17 mouse cellular contexts compared by ENCODE assay signal in the genomic region with DNA sequence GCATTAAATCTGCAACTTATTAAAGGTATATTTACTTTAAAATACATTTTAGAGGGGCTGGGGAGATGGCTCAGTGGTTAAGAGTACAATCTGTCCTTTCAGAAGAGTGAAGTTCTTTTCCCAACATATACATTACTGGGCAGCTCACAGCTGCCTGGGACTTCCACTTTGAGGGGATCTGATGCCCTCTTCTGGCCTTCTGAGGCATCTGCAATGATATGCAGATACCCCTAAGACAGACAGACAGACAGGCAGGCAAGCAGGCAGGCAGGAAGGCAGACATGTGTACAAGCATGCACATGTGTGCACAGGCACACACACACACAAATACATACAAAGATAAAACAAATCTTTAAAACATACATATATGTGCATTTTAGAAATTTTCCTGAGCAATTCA.
DNase-seq lines count a peak whose midpoint lies in the region; ATAC-seq and TF ChIP-seq lines count a peak whose summit lies in the region.
"Had no signal": no experiment of that assay in that cellular context is flagged by ENCODE, and none has a peak within 500 bp of the region (broad histone marks: within the 10 kb centered on the region; RNA-seq: fewer than 3 reads in every experiment).

No protein-coding gene starts in this region.

- TF ChIP-seq CTCF in hindbrain, postnatal 0 days (IDR thresholded peaks at IDR 0.05; ENCODE audit: low read depth) = peak; percentile 38
- TF ChIP-seq CTCF in lung, postnatal 0 days (IDR thresholded peaks at IDR 0.05) = peak; percentile 35
- TF ChIP-seq CTCF in MEL (IDR thresholded peaks at IDR 0.05 in 2 of 3, conservative IDR thresholded peaks at IDR 0.05 in 1 of 3; ENCODE audit: control insufficient read depth in 1 of 3, insufficient read depth in 1 of 3, low read depth in 2 of 3, low read length in 3 of 3, poor library complexity in 1 of 3, severe bottlenecking in 1 of 3) = peak; percentile 20 to 38 (median 26); a peak in 4 of 6 replicates

- no peaks in the 10 kb centered on the region for H3K36me3 ChIP-seq in hindbrain, postnatal 0 days (ENCODE audit: insufficient read depth, low read length)
- no peaks in the 10 kb centered on the region for H3K36me3 ChIP-seq in hindbrain, embryonic 13.5 days
- no peaks in the 10 kb centered on the region for H3K36me3 ChIP-seq in lung, postnatal 0 days (ENCODE audit: insufficient read depth, low read length)
- H3K36me3 ChIP-seq in MEL (ENCODE audit: control insufficient read depth in 1 of 2, insufficient read depth in 2 of 2, low read length in 2 of 2) = no peaks in the 10 kb centered on the region
- H3K36me3 ChIP-seq in limb, embryonic 10.5 days = no peaks in the 10 kb centered on the region
- H3K36me3 ChIP-seq: forebrain, embryonic 15.5 days; heart, embryonic 15.5 days; limb, embryonic 12.5 days; neural tube, embryonic 12.5 days had no signal

- H3K79me2 ChIP-seq in MEL (ENCODE audit: control insufficient read depth, insufficient read depth, low read length, poor library complexity) = no peaks in the 10 kb centered on the region

- no peak overlapping the region for H3K4me3 ChIP-seq in hindbrain, postnatal 0 days (ENCODE audit: low read length)
- no peak overlapping the region for H3K4me3 ChIP-seq in hindbrain, embryonic 13.5 days
- no peak overlapping the region for H3K4me3 ChIP-seq in lung, postnatal 0 days (ENCODE audit: low read depth, low read length)
- no peak overlapping the region for H3K4me3 ChIP-seq in MEL (ENCODE audit: control insufficient read depth in 1 of 2, insufficient read depth in 1 of 2, low read depth in 2 of 2, low read length in 2 of 2)
- H3K4me3 ChIP-seq in limb, embryonic 10.5 days = no peak overlapping the region
- H3K4me3 ChIP-seq: forebrain, embryonic 15.5 days; heart, embryonic 15.5 days; limb, embryonic 12.5 days; megakaryocyte, embryonic 14.5 days; neural tube, embryonic 12.5 days had no signal

- no peak for ATAC-seq in hindbrain, postnatal 0 days
- ATAC-seq in hindbrain, embryonic 13.5 days (ENCODE audit: low FRiP score) = no peak
- ATAC-seq in lung, postnatal 0 days = no peak
- peak; percentile 55; the same call in 1 of the 2 replicates for ATAC-seq in megakaryocyte-erythroid progenitor cell, adult 5-6 weeks (replicated peaks; ENCODE audit: low FRiP score, low TSS enrichment, poor library complexity, severe bottlenecking)
- ATAC-seq in granulocyte monocyte progenitor cell, adult 5-6 weeks (replicated peaks; ENCODE audit: poor library complexity, severe bottlenecking) = no peak
- ATAC-seq: forebrain, embryonic 15.5 days had no signal

- TF ChIP-seq EP300 in lung, postnatal 0 days (IDR thresholded peaks at IDR 0.05) = no peak
- no peak for TF ChIP-seq EP300 in MEL (IDR thresholded peaks at IDR 0.05; ENCODE audit: low read depth in 1 of 2, low read length in 2 of 2)

- H3K27me3 ChIP-seq in hindbrain, postnatal 0 days (ENCODE audit: insufficient read depth, low read length) = no peaks in the 10 kb centered on the region
- H3K27me3 ChIP-seq in hindbrain, embryonic 13.5 days = no peaks in the 10 kb centered on the region
- no peaks in the 10 kb centered on the region for H3K27me3 ChIP-seq in lung, postnatal 0 days (replicated peaks; ENCODE audit: insufficient read depth, low read length)
- no peaks in the 10 kb centered on the region for H3K27me3 ChIP-seq in MEL (ENCODE audit: control insufficient read depth in 1 of 2, insufficient read depth in 2 of 2, low read length in 2 of 2)
- no peaks in the 10 kb centered on the region for H3K27me3 ChIP-seq in limb, embryonic 10.5 days (ENCODE audit: low read depth, poor library complexity, severe bottlenecking)
- H3K27me3 ChIP-seq: forebrain, embryonic 15.5 days; heart, embryonic 15.5 days; limb, embryonic 12.5 days; megakaryocyte, embryonic 14.5 days; neural tube, embryonic 12.5 days had no signal

- no peak overlapping the region for H3K4me2 ChIP-seq in hindbrain, postnatal 0 days (ENCODE audit: low read depth, low read length)
- H3K4me2 ChIP-seq in hindbrain, embryonic 13.5 days = no peak overlapping the region
- H3K4me2 ChIP-seq in lung, postnatal 0 days (replicated peaks; ENCODE audit: low read depth, low read length) = no peak overlapping the region
- H3K4me2 ChIP-seq: forebrain, embryonic 15.5 days; heart, embryonic 15.5 days; limb, embryonic 12.5 days; neural tube, embryonic 12.5 days had no signal

- no peak overlapping the region for H3K9ac ChIP-seq in hindbrain, postnatal 0 days (replicated peaks; ENCODE audit: low read length)
- no peak overlapping the region for H3K9ac ChIP-seq in hindbrain, embryonic 13.5 days
- no peak overlapping the region for H3K9ac ChIP-seq in lung, postnatal 0 days (replicated peaks; ENCODE audit: low read depth)
- no peak overlapping the region for H3K9ac ChIP-seq in MEL (ENCODE audit: control insufficient read depth, low read depth, low read length, poor library complexity, severe bottlenecking)
- H3K9ac ChIP-seq: forebrain, embryonic 15.5 days; heart, embryonic 15.5 days; limb, embryonic 12.5 days; neural tube, embryonic 12.5 days had no signal

- TF ChIP-seq RAD21 in MEL (IDR thresholded peaks at IDR 0.05; ENCODE audit: low read depth, low read length) = peak; percentile 14

- DNase-seq in hindbrain, postnatal 0 days (ENCODE audit: low spot score) = no peak
- DNase-seq in lung, postnatal 0 days (ENCODE audit: low spot score) = no peak
- DNase-seq in lung, adult 18-20 months = no peak
- peak; percentile 14 for DNase-seq in MEL (ENCODE audit: low read depth, low spot score)
- DNase-seq in limb, embryonic 10.5 days (ENCODE audit: low spot score) = no peak
- DNase-seq: cerebellum, adult 11 months; cerebellum, postnatal 14 days; right cerebral cortex, postnatal 14 days; thymus, postnatal 14 days had no signal

- H3K4me1 ChIP-seq in hindbrain, postnatal 0 days (ENCODE audit: insufficient read depth, low read length) = no peaks in the 10 kb centered on the region
- H3K4me1 ChIP-seq in hindbrain, embryonic 13.5 days (replicated peaks) = no peaks in the 10 kb centered on the region
- H3K4me1 ChIP-seq in lung, postnatal 0 days (ENCODE audit: insufficient read depth, low read depth, low read length) = no peaks in the 10 kb centered on the region
- no peaks in the 10 kb centered on the region for H3K4me1 ChIP-seq in MEL (ENCODE audit: control insufficient read depth in 1 of 2, insufficient read depth in 2 of 2, low read length in 2 of 2)
- no peaks in the 10 kb centered on the region for H3K4me1 ChIP-seq in limb, embryonic 10.5 days
- H3K4me1 ChIP-seq: forebrain, embryonic 15.5 days; limb, embryonic 12.5 days; neural tube, embryonic 12.5 days had no signal

- H3K9me3 ChIP-seq in hindbrain, postnatal 0 days (ENCODE audit: low read length) = no peaks in the 10 kb centered on the region
- no peaks in the 10 kb centered on the region for H3K9me3 ChIP-seq in hindbrain, embryonic 13.5 days
- H3K9me3 ChIP-seq in lung, postnatal 0 days (ENCODE audit: low read length) = no peaks in the 10 kb centered on the region
- H3K9me3 ChIP-seq in MEL (replicated peaks; ENCODE audit: insufficient read depth, low read length) = no peaks in the 10 kb centered on the region
- no peaks in the 10 kb centered on the region for H3K9me3 ChIP-seq in limb, embryonic 10.5 days (replicated peaks)
- H3K9me3 ChIP-seq: forebrain, embryonic 15.5 days; heart, embryonic 15.5 days; limb, embryonic 12.5 days; megakaryocyte, embryonic 14.5 days; neural tube, embryonic 12.5 days had no signal

- H3K27ac ChIP-seq in hindbrain, postnatal 0 days = no peak overlapping the region
- no peak overlapping the region for H3K27ac ChIP-seq in hindbrain, embryonic 13.5 days
- H3K27ac ChIP-seq in lung, postnatal 0 days (ENCODE audit: low read length) = no peak overlapping the region
- no peak overlapping the region for H3K27ac ChIP-seq in MEL (ENCODE audit: control insufficient read depth, low read depth, low read length)
- no peak overlapping the region for H3K27ac ChIP-seq in limb, embryonic 10.5 days
- H3K27ac ChIP-seq: forebrain, embryonic 15.5 days; limb, embryonic 12.5 days; neural tube, embryonic 12.5 days had no signal

- TF ChIP-seq POLR2A in MEL (IDR thresholded peaks at IDR 0.05; ENCODE audit: control insufficient read depth in 1 of 2, insufficient read depth in 1 of 2, low read depth in 1 of 2, low read length in 2 of 2, poor library complexity in 1 of 2) = no peak

TF ChIP-seq in MEL, 35 proteins besides CTCF, POLR2A, EP300 and RAD21:
- no peak for TF ChIP-seq UBTF (IDR thresholded peaks at IDR 0.05; ENCODE audit: borderline replicate concordance, insufficient read depth, low read depth, low read length)
- no peak for TF ChIP-seq ETS1 (IDR thresholded peaks at IDR 0.05; ENCODE audit: low read depth, low read length)
- TF ChIP-seq SMC3 (IDR thresholded peaks at IDR 0.05; ENCODE audit: low read depth, low read length) = peak; percentile 43
